Mouse (Mus musculus): Measurements from ENCODE around the gene Trp53.
"Not testable (repeated sequence)": the region's sequence is repeated elsewhere in the genome, so short reads cannot be mapped to it uniquely, and the experiment has no call there.

Gene Trp53

GRCm38 (mm10) chr11:69624339-69624738 lies 44.2 kb downstream of the Trp53 start:
- not testable (repeated sequence) for DNase-seq (ENCODE audit: low spot score in 2 of 2)

- peak; percentile 53 to 68 for DNase-seq (ENCODE audit: low spot score in 2 of 2)
These were observed 48.1 kb downstream of the Trp53 start for GRCm38 (mm10) chr11:69628286-69628685.

- DNase-seq (ENCODE audit: low spot score in 2 of 2), result no peak
These were observed 49.6 kb downstream of the Trp53 start for GRCm38 (mm10) chr11:69629802-69630201.

GRCm38 (mm10) chr11:69632284-69633089 lies 52.3 kb downstream of the Trp53 start, which contains the start of gene Fxr2:
Fxr2 (plus strand) TSS chr11:69632990.
- peak; percentile 100 for DNase-seq (ENCODE audit: low spot score in 2 of 2)

DNA sequence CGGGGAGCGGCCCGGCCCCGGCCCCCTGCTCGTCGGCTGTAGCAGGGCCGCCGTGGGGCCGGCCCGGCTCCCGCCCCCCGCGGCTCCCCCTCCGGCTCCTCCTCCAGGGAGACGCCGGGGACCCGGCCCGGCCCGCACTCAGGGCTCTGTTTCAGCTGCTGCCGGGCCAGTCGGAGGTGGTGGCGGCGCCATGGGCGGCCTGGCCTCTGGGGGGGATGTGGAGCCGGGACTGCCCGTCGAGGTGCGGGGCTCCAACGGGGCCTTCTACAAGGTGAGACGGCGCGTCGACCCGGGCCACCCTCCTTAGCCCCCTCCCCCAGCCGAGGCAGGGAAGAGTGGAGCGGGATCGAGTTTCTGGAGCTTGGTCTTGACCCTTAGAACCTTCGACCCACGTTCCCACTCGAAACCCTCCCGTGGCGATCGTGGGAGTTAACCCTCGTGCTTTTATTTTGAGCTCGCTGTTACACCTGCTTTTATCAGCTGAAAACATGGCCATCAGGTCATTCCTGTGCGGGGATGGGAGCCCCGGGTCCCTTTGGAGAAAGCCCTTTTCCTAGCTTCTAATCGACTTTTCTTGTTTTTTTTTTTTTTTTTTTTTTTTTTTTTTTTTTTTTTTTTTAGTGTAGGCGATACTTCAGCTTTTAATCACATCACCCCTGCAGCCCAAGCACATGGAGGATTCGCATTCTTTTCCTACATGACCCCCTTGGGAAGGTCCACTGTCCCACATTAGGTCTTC lies 53.1 kb downstream of the Trp53 start:
- peak in 1 of 2 experiments; percentile 62 for DNase-seq (ENCODE audit: low spot score in 2 of 2)

DNA sequence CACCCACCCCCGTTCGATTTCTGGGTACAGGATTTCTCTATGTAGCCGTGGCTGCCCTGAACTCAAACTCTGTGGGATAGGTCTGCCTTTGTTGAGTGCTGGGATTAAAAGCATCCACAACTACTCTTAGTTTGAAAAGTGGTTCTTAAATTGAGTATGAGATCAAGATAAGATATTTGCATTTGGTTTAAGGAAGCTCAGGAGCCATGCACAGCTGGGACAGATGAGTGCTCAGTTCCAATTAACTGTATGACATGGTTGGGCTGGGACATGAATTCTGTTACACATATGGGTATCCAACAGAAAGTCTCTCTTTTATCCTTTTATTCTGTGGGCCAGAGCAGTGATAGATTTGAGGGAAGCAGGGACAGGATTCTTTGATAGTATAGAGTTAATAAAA lies 55.3 kb downstream of the Trp53 start:
- no peak for DNase-seq (ENCODE audit: low spot score in 2 of 2)

All from spleen, postnatal 36 days (tissue).